Mouse (Mus musculus) hindbrain, postnatal 0 days (tissue): ENCODE results near the gene Bsn. TPM values are rescaled to one million over a fixed set of nuclear protein-coding genes. Genes with fewer than 3 reads are reported as not detected.

ENCODE experiments used
- ATAC-seq: fragments of 200-750 bp; cut with Nextera tagmentation; 2 replicates; pipeline ENCODE4 v1.8.0; 2017; ENCODE audit warnings: mild to moderate bottlenecking, moderate TSS enrichment, moderate library complexity
- DNase-seq: peaks from one replicate; pipeline ENCODE4 v3.0.0-alpha.2; 2015; ENCODE audit warnings: low spot score
- H3K27ac ChIP-seq: fragments of 300-500 bp; sonication (generic); 2 replicates; pipeline ENCODE4 v1.5.1; 2014; ENCODE audit warnings: mild to moderate bottlenecking
- H3K27me3 ChIP-seq: fragments of 300-500 bp; sonication (generic); 2 replicates; pipeline ENCODE4 v1.6.1; 2014; ENCODE audit warnings: low read length, mixed read lengths; ENCODE audit not compliant: insufficient read depth
- H3K36me3 ChIP-seq: fragments of 300-500 bp; sonication (generic); 2 replicates; pipeline ENCODE4 v1.6.1; 2014; ENCODE audit warnings: low read length, mixed read lengths; ENCODE audit not compliant: insufficient read depth
- H3K4me1 ChIP-seq: fragments of 300-500 bp; sonication (generic); 2 replicates; pipeline ENCODE4 v1.6.1; 2014; ENCODE audit warnings: antibody characterized with exemption, low read length, mixed read lengths; ENCODE audit not compliant: insufficient read depth
- H3K4me2 ChIP-seq: fragments of 300-500 bp; sonication (generic); 2 replicates; pipeline ENCODE4 v1.6.1; 2014; ENCODE audit warnings: low read depth, mild to moderate bottlenecking, low read length, moderate library complexity, mixed read lengths
- H3K4me3 ChIP-seq: fragments of 300-500 bp; sonication (generic); 2 replicates; pipeline ENCODE4 v1.5.1; 2014; ENCODE audit warnings: low read length
- H3K9ac ChIP-seq: fragments of 300-500 bp; sonication (generic); replicated peaks from 2 replicates; pipeline ENCODE4 v1.6.1; 2014; ENCODE audit warnings: mild to moderate bottlenecking, low read length, moderate library complexity, mixed read lengths
- H3K9me3 ChIP-seq: fragments of 300-500 bp; sonication (generic); 2 replicates; pipeline ENCODE4 v1.6.1; 2016; ENCODE audit warnings: low read length, mixed read lengths
- CTCF ChIP-seq: IDR thresholded peaks from 2 replicates; pipeline ENCODE4 v1.5.1; 2016; ENCODE audit warnings: antibody characterized with exemption, control low read depth, low read depth
- WGBS: fragments of 180-500 bp; shearing (Covaris S2); extraction: QIAGEN DNeasy Blood & Tissue Kit; methylation state at CpG from one replicate; pipeline ENCODE4 v1.1.7; 2014; 5-methylcytosine and 5-hydroxymethylcytosine counted together
- polyA plus RNA-seq: library from polyadenylated mRNA; unstranded; fragments of >200 nt; fragmentation: Nextera tagmentation; extraction: Ambion mirVana; gene quantifications from 2 replicates; pipeline ENCODE4 v1.2.1, GENCODE M21; 2015
- total RNA-seq: library from RNA; depleted of rRNA; stranded (reverse); fragments of >200 nt; gene quantifications from 2 replicates; pipeline ENCODE4 v1.2.3, GENCODE M21; 2014

The Bsn gene
- total and polyA plus RNA-seq, 2 experiments from 2014 or later, result 7.4 to 53.9 TPM

GRCm38 (mm10) chr9:108063361-108063760 lies 126.8 kb downstream of the Bsn start:
- H3K4me3 ChIP-seq, result no peak overlapping the region
- no peak for TF ChIP-seq CTCF
- DNase-seq, result no peak
- H3K36me3 ChIP-seq, result peaks cover 31% of the 10 kb centered on the region
- no peak overlapping the region for H3K27ac ChIP-seq
- H3K4me2 ChIP-seq, result no peak overlapping the region
- no peak overlapping the region for H3K9ac ChIP-seq
- 88% methylated on average over 12 of the region's 12 CpGs for WGBS
- no peaks in the 10 kb centered on the region for H3K4me1 ChIP-seq
- no peaks in the 10 kb centered on the region for H3K9me3 ChIP-seq
- H3K27me3 ChIP-seq, result no peaks in the 10 kb centered on the region
- ATAC-seq, result no peak

GRCm38 (mm10) chr9:108062142-108062541 lies 128.0 kb downstream of the Bsn start:
- Histone ChIP-seq H3K27ac (no peak overlapping the region), H3K4me1 (no peaks in the 10 kb centered on the region), H3K9ac (no peak overlapping the region), H3K4me3 (no peak overlapping the region), H3K9me3 (no peaks in the 10 kb centered on the region), H3K27me3 (no peaks in the 10 kb centered on the region), H3K4me2 (no peak overlapping the region), H3K36me3 (peaks cover 42% of the 10 kb centered on the region)
- DNase-seq, result no peak
- no peak for TF ChIP-seq CTCF
- no peak for ATAC-seq
- WGBS, result 87% methylated on average over 3 of the region's 3 CpGs

- Histone ChIP-seq H3K4me1 (no peaks in the 10 kb centered on the region), H3K9ac (no peak overlapping the region)
Observed at GRCm38 (mm10) chr9:108058291-108058690, 131.9 kb downstream of the Bsn start.

GRCm38 (mm10) chr9:108057262-108057562 lies 133.0 kb downstream of the Bsn start:
- TF ChIP-seq CTCF, result no peak
- Histone ChIP-seq H3K9me3 (no peaks in the 10 kb centered on the region), H3K9ac (no peak overlapping the region), H3K27me3 (no peaks in the 10 kb centered on the region), H3K4me3 (no peak overlapping the region), H3K4me1 (no peaks in the 10 kb centered on the region), H3K27ac (no peak overlapping the region), H3K36me3 (peaks cover 52% of the 10 kb centered on the region), H3K4me2 (no peak overlapping the region)
- DNase-seq (no peak), ATAC-seq (no peak)
- WGBS, result 91% methylated on average over 5 of the region's 5 CpGs

More at GRCm38 (mm10) chr9:108058291-108058690, 131.9 kb downstream of the Bsn start:
- no peaks in the 10 kb centered on the region for H3K27me3 ChIP-seq
- H3K9me3 ChIP-seq, result no peaks in the 10 kb centered on the region
- 95% methylated on average over 9 of the region's 9 CpGs for WGBS
- TF ChIP-seq CTCF, result no peak
- no peak overlapping the region for H3K4me3 ChIP-seq
- no peak overlapping the region for H3K27ac ChIP-seq
- no peak overlapping the region for H3K4me2 ChIP-seq
- no peak for DNase-seq
- no peak for ATAC-seq
- H3K36me3 ChIP-seq, result peaks cover 62% of the 10 kb centered on the region

- H3K36me3 ChIP-seq, result peaks cover 48% of the 10 kb centered on the region
- no peak overlapping the region for H3K9ac ChIP-seq
- no peak overlapping the region for H3K4me3 ChIP-seq
- no peak overlapping the region for H3K27ac ChIP-seq
- no peaks in the 10 kb centered on the region for H3K27me3 ChIP-seq
- H3K9me3 ChIP-seq, result no peaks in the 10 kb centered on the region
- DNase-seq (no peak), ATAC-seq (no peak)
- no peaks in the 10 kb centered on the region for H3K4me1 ChIP-seq
- 79% methylated on average over 28 of the region's 28 CpGs for WGBS
- H3K4me2 ChIP-seq, result no peak overlapping the region
- TF ChIP-seq CTCF, result no peak
Observed at GRCm38 (mm10) chr9:108056361-108057261, 133.6 kb downstream of the Bsn start.

- no peak overlapping the region for H3K9ac ChIP-seq
- no peak for ATAC-seq
- no peaks in the 10 kb centered on the region for H3K4me1 ChIP-seq
- TF ChIP-seq CTCF, result no peak
- peaks cover 48% of the 10 kb centered on the region for H3K36me3 ChIP-seq
- no peaks in the 10 kb centered on the region for H3K9me3 ChIP-seq
- no peak overlapping the region for H3K4me2 ChIP-seq
- H3K4me3 ChIP-seq, result no peak overlapping the region
- no peak overlapping the region for H3K27ac ChIP-seq
- no peak for DNase-seq
- 87% methylated on average over 6 of the region's 6 CpGs for WGBS
- no peaks in the 10 kb centered on the region for H3K27me3 ChIP-seq
Observed at GRCm38 (mm10) chr9:108055661-108056237, 134.4 kb downstream of the Bsn start.

- Histone ChIP-seq H3K27me3 (no peaks in the 10 kb centered on the region), H3K4me3 (no peak overlapping the region), H3K36me3 (peaks cover 48% of the 10 kb centered on the region), H3K4me1 (0 out of 2 replicates have a peak, but pooled peaks cover 2% of the 10 kb centered on the region), H3K4me2 (no peak overlapping the region), H3K27ac (no peak overlapping the region), H3K9me3 (no peaks in the 10 kb centered on the region), H3K9ac (no peak overlapping the region)
- WGBS, result 95% methylated on average over 1 of the region's 1 CpGs
- no peak for TF ChIP-seq CTCF
- DNase-seq, result no peak
- ATAC-seq, result no peak
Observed at GRCm38 (mm10) chr9:108055061-108055460, 135.1 kb downstream of the Bsn start.
